ENCODE assay signal across 10 mouse cellular contexts in the genomic region with DNA sequence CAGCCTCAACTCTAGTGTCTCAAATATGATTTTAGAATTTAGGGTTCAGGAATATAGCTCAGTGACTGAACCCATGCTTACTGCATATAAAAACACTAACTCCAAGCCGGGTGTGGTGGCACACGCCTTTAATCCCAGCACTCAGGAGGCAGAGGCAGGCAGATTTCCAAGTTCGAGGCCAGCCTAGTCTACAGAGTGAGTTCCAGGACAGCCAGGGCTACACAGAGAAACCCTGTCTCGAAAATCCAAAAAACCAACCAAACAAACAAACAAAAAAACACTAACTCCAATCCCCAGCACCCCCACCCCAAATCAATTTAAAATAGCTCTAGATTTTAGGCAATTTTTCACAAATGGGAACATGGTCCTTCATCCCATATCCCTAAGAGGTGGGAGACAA. TPM values are rescaled to one million over a fixed set of nuclear protein-coding genes. Genes with fewer than 3 reads are reported as not detected.
DNase-seq lines count a peak whose midpoint lies in the region; ATAC-seq and TF ChIP-seq lines count a peak whose summit lies in the region.
"Not testable (repeated sequence)": the region's sequence is repeated elsewhere in the genome, so short reads cannot be mapped to it uniquely, and the experiment has no call there.
"Had no signal": no experiment of that assay in that cellular context is flagged by ENCODE, and none has a peak within 500 bp of the region (broad histone marks: within the 10 kb centered on the region; RNA-seq: fewer than 3 reads in every experiment).

No protein-coding gene starts in this region.

- H3K27ac ChIP-seq in MEL (ENCODE audit: control insufficient read depth, low read depth, low read length), result not testable (repeated sequence)
- H3K27ac ChIP-seq in forebrain, embryonic 15.5 days (replicated peaks), result peak overlapping the region; percentile 85; the same call in 1 of the 2 replicates
- 0 out of 2 replicates have a peak overlapping the region, but pooled peaks have one; percentile 98 for H3K27ac ChIP-seq in hindbrain, embryonic 10.5 days
- H3K27ac ChIP-seq in hindbrain, embryonic 15.5 days (replicated peaks), result 0 out of 2 replicates have a peak overlapping the region, but pooled peaks have one; percentile 83
- peak overlapping the region; percentile 82 for H3K27ac ChIP-seq in midbrain, embryonic 13.5 days

- not testable (repeated sequence) for ATAC-seq in forebrain, embryonic 15.5 days (replicated peaks); hindbrain, embryonic 15.5 days (ENCODE audit: low FRiP score, low read depth); midbrain, embryonic 13.5 days

- not testable (repeated sequence) for H3K9me3 ChIP-seq in MEL (replicated peaks; ENCODE audit: insufficient read depth, low read length); forebrain, embryonic 15.5 days; hindbrain, embryonic 10.5 days; hindbrain, embryonic 15.5 days; midbrain, embryonic 13.5 days

- not testable (repeated sequence) for H3ac ChIP-seq in myocyte (ENCODE audit: control insufficient read depth, insufficient read length)

- TF ChIP-seq RAD21 in MEL (IDR thresholded peaks at IDR 0.05; ENCODE audit: low read depth, low read length), result not testable (repeated sequence)

- TF ChIP-seq CTCF in MEL (IDR thresholded peaks at IDR 0.05 in 2 of 3, conservative IDR thresholded peaks at IDR 0.05 in 1 of 3; ENCODE audit: control insufficient read depth in 1 of 3, insufficient read depth in 1 of 3, low read depth in 2 of 3, low read length in 3 of 3, poor library complexity in 1 of 3, severe bottlenecking in 1 of 3), result not testable (repeated sequence)

- H3K79me2 ChIP-seq in MEL (ENCODE audit: control insufficient read depth, insufficient read depth, low read length, poor library complexity) (peaks cover 21% of the 10 kb centered on the region), myocyte (ENCODE audit: control insufficient read depth, insufficient read depth) (peaks cover 24% of the 10 kb centered on the region)

- H3K9ac ChIP-seq in MEL (ENCODE audit: control insufficient read depth, low read depth, low read length, poor library complexity, severe bottlenecking), result peak overlapping the region; percentile 30; the same call in 1 of the 2 replicates
- H3K9ac ChIP-seq in forebrain, embryonic 15.5 days (replicated peaks); hindbrain, embryonic 15.5 days; midbrain, embryonic 13.5 days (replicated peaks): not testable (repeated sequence)

- H3K27me3 ChIP-seq in MEL (ENCODE audit: control insufficient read depth in 1 of 2, insufficient read depth in 2 of 2, low read length in 2 of 2); forebrain, embryonic 15.5 days; hindbrain, embryonic 15.5 days; midbrain, embryonic 13.5 days; myocyte (ENCODE audit: control insufficient read depth, insufficient read depth, insufficient read length): not testable (repeated sequence)
- H3K27me3 ChIP-seq in hindbrain, embryonic 10.5 days (ENCODE audit: insufficient read depth, poor library complexity, severe bottlenecking), result peaks cover 37% of the 10 kb centered on the region; the same call in 1 of the 2 replicates

- not testable (repeated sequence) for DNase-seq in MEL (ENCODE audit: low read depth, low spot score); hindbrain, embryonic 10.5 days (ENCODE audit: low spot score)
- peak; percentile 71 for DNase-seq in cerebellum, adult 9-10 months

- peaks cover 3 to 21% of the 10 kb centered on the region in 2 experiments for H3K4me1 ChIP-seq in MEL (ENCODE audit: control insufficient read depth in 1 of 2, insufficient read depth in 2 of 2, low read length in 2 of 2)
- peaks cover 58% of the 10 kb centered on the region for H3K4me1 ChIP-seq in forebrain, embryonic 15.5 days
- H3K4me1 ChIP-seq in hindbrain, embryonic 10.5 days (replicated peaks), result peaks cover 70% of the 10 kb centered on the region
- peaks cover 48% of the 10 kb centered on the region for H3K4me1 ChIP-seq in hindbrain, embryonic 15.5 days (replicated peaks)
- peaks cover 60% of the 10 kb centered on the region for H3K4me1 ChIP-seq in midbrain, embryonic 13.5 days (replicated peaks)

- H3K36me3 ChIP-seq in MEL (ENCODE audit: control insufficient read depth in 1 of 2, insufficient read depth in 2 of 2, low read length in 2 of 2), result peaks cover 12 to 24% of the 10 kb centered on the region in 2 experiments
- peaks cover 33% of the 10 kb centered on the region for H3K36me3 ChIP-seq in forebrain, embryonic 15.5 days
- peaks cover 37% of the 10 kb centered on the region for H3K36me3 ChIP-seq in hindbrain, embryonic 10.5 days
- H3K36me3 ChIP-seq in hindbrain, embryonic 15.5 days, result peaks cover 30% of the 10 kb centered on the region
- peaks cover 30% of the 10 kb centered on the region for H3K36me3 ChIP-seq in midbrain, embryonic 13.5 days
- peaks cover 21% of the 10 kb centered on the region for H3K36me3 ChIP-seq in myocyte (ENCODE audit: control insufficient read depth, insufficient read depth)

- H3K4me2 ChIP-seq in forebrain, embryonic 15.5 days (replicated peaks); hindbrain, embryonic 15.5 days; midbrain, embryonic 13.5 days (replicated peaks): not testable (repeated sequence)
- H3K4me2 ChIP-seq in myocyte (ENCODE audit: low read depth), result peak overlapping the region; percentile 75

- 88% methylated on average over 4 of the region's 4 CpGs for WGBS in forebrain, embryonic 15.5 days
- 91% methylated on average over 4 of the region's 4 CpGs for WGBS in hindbrain, embryonic 10.5 days
- 89% methylated on average over 4 of the region's 4 CpGs for WGBS in hindbrain, embryonic 15.5 days
- 89% methylated on average over 4 of the region's 4 CpGs for WGBS in midbrain, embryonic 13.5 days

- TF ChIP-seq EP300 in MEL (IDR thresholded peaks at IDR 0.05; ENCODE audit: low read depth in 1 of 2, low read length in 2 of 2), result not testable (repeated sequence)

- not testable (repeated sequence) for TF ChIP-seq POLR2A in MEL (IDR thresholded peaks at IDR 0.05; ENCODE audit: control insufficient read depth in 1 of 2, insufficient read depth in 1 of 2, low read depth in 1 of 2, low read length in 2 of 2, poor library complexity in 1 of 2); myocyte (IDR thresholded peaks at IDR 0.05; ENCODE audit: insufficient read length, low read depth)

- H3K4me3 ChIP-seq in MEL (ENCODE audit: control insufficient read depth in 1 of 2, insufficient read depth in 1 of 2, low read depth in 2 of 2, low read length in 2 of 2); hindbrain, embryonic 10.5 days; hindbrain, embryonic 15.5 days; midbrain, embryonic 13.5 days (replicated peaks): not testable (repeated sequence)
- H3K4me3 ChIP-seq in forebrain, embryonic 15.5 days, result peak overlapping the region; percentile 79; the same call in 1 of the 2 replicates
- peak overlapping the region; percentile 98 for H3K4me3 ChIP-seq in myocyte

RNA-seq across cellular contexts. Expression of a gene that starts 1.2 kb away (rescaled TPM):
- 362 and 443 TPM in 2 replicates for total RNA-seq in MEL (2012; rRNA removed)
- polyA plus RNA-seq in MEL (2012; ENCODE audit: insufficient read depth in 1 of 2, insufficient read length in 2 of 2, low read depth in 1 of 2, low replicate concordance in 2 of 2, missing spikeins in 1 of 2) (1,000 to 10,000 TPM in 1 of 2 experiments, 100 to 1,000 TPM in 1; 843 to 1,325 TPM), myocyte (2012; fragmentation: generic; extraction: Trizol) (276 TPM)
- polyA plus RNA-seq in forebrain, embryonic 15.5 days (2015; fragmentation: Nextera tagmentation; extraction: Ambion mirVana), result 1,729 and 1,809 TPM in 2 replicates
- polyA plus RNA-seq in hindbrain, embryonic 10.5 days (2016; fragmentation: Nextera tagmentation; extraction: Ambion mirVana), result 2,665 and 2,802 TPM in 2 replicates
- 743 and 831 TPM in 2 replicates for polyA plus RNA-seq in hindbrain, embryonic 15.5 days (2015; fragmentation: Nextera tagmentation; extraction: Ambion mirVana)
- polyA plus RNA-seq in midbrain, embryonic 13.5 days (2015; fragmentation: Nextera tagmentation; extraction: Ambion mirVana), result 1,636 and 1,639 TPM in 2 replicates

RNA-seq across cellular contexts. Expression of a gene that starts 2.1 kb away (rescaled TPM):
- 2.1 and 2.3 TPM in 2 replicates for total RNA-seq in MEL (2012; rRNA removed)
- 1 to 10 TPM in 1 of 2 experiments, not detected in 1; 5.2 TPM for polyA plus RNA-seq in MEL (2012; ENCODE audit: insufficient read depth in 1 of 2, insufficient read length in 2 of 2, low read depth in 1 of 2, low replicate concordance in 2 of 2, missing spikeins in 1 of 2)
- polyA plus RNA-seq in forebrain, embryonic 15.5 days (2015; fragmentation: Nextera tagmentation; extraction: Ambion mirVana), result 5.6 and 7.0 TPM in 2 replicates
- polyA plus RNA-seq in hindbrain, embryonic 10.5 days (2016; fragmentation: Nextera tagmentation; extraction: Ambion mirVana), result 1.2 and 1.6 TPM in 2 replicates
- 7.3 and 8.4 TPM in 2 replicates for polyA plus RNA-seq in hindbrain, embryonic 15.5 days (2015; fragmentation: Nextera tagmentation; extraction: Ambion mirVana)
- 5.6 and 6.4 TPM in 2 replicates for polyA plus RNA-seq in midbrain, embryonic 13.5 days (2015; fragmentation: Nextera tagmentation; extraction: Ambion mirVana)
- 6.1 TPM for polyA plus RNA-seq in myocyte (2012; fragmentation: generic; extraction: Trizol)

RNA-seq across cellular contexts. Expression of a gene that starts 8.0 kb away (rescaled TPM):
- 49.7 and 57.2 TPM in 2 replicates for total RNA-seq in MEL (2012; rRNA removed)
- polyA plus RNA-seq in MEL (2012; ENCODE audit: insufficient read depth in 1 of 2, insufficient read length in 2 of 2, low read depth in 1 of 2, low replicate concordance in 2 of 2, missing spikeins in 1 of 2) (10 to 100 TPM in 1 of 2 experiments, not detected in 1; 63.1 TPM), myocyte (2012; fragmentation: generic; extraction: Trizol) (139 TPM)
- 118 and 122 TPM in 2 replicates for polyA plus RNA-seq in forebrain, embryonic 15.5 days (2015; fragmentation: Nextera tagmentation; extraction: Ambion mirVana)
- polyA plus RNA-seq in hindbrain, embryonic 10.5 days (2016; fragmentation: Nextera tagmentation; extraction: Ambion mirVana), result 177 and 187 TPM in 2 replicates
- polyA plus RNA-seq in hindbrain, embryonic 15.5 days (2015; fragmentation: Nextera tagmentation; extraction: Ambion mirVana), result 120 and 123 TPM in 2 replicates
- 136 and 138 TPM in 2 replicates for polyA plus RNA-seq in midbrain, embryonic 13.5 days (2015; fragmentation: Nextera tagmentation; extraction: Ambion mirVana)

RNA-seq across cellular contexts. Expression of a gene that starts 13.0 kb away (rescaled TPM):
- total RNA-seq in MEL (2012; rRNA removed), result 0.03 and 0.04 TPM in 2 replicates
- polyA plus RNA-seq in MEL (2012; ENCODE audit: insufficient read depth in 1 of 2, insufficient read length in 2 of 2, low read depth in 1 of 2, low replicate concordance in 2 of 2, missing spikeins in 1 of 2) (under 1 TPM in 1 of 2 experiments, not detected in 1; 0.46 TPM), myocyte (2012; fragmentation: generic; extraction: Trizol) (1.2 TPM)
- 2.9 and 3.0 TPM in 2 replicates for polyA plus RNA-seq in forebrain, embryonic 15.5 days (2015; fragmentation: Nextera tagmentation; extraction: Ambion mirVana)
- polyA plus RNA-seq in hindbrain, embryonic 10.5 days (2016; fragmentation: Nextera tagmentation; extraction: Ambion mirVana), result 0.12 and 0.33 TPM in 2 replicates
- 4.0 and 4.9 TPM in 2 replicates for polyA plus RNA-seq in hindbrain, embryonic 15.5 days (2015; fragmentation: Nextera tagmentation; extraction: Ambion mirVana)
- polyA plus RNA-seq in midbrain, embryonic 13.5 days (2015; fragmentation: Nextera tagmentation; extraction: Ambion mirVana), result 2.8 and 3.3 TPM in 2 replicates
- polyA plus RNA-seq: heart, embryonic 15.5 days had no signal

RNA-seq across cellular contexts. Expression of a gene that starts 14.1 kb away (rescaled TPM):
- total RNA-seq in MEL (2012; rRNA removed), result 0.23 TPM in 2 replicates
- polyA plus RNA-seq in MEL (2012; ENCODE audit: insufficient read depth in 1 of 2, insufficient read length in 2 of 2, low read depth in 1 of 2, low replicate concordance in 2 of 2, missing spikeins in 1 of 2) (under 1 TPM in 1 of 2 experiments, not detected in 1; 0.93 TPM), myocyte (2012; fragmentation: generic; extraction: Trizol) (0.56 TPM)
- 0.11 and 0.15 TPM in 2 replicates for polyA plus RNA-seq in forebrain, embryonic 15.5 days (2015; fragmentation: Nextera tagmentation; extraction: Ambion mirVana)
- polyA plus RNA-seq in hindbrain, embryonic 10.5 days (2016; fragmentation: Nextera tagmentation; extraction: Ambion mirVana), result 0.06 and 0.34 TPM in 2 replicates
- 0.21 and 0.26 TPM in 2 replicates for polyA plus RNA-seq in hindbrain, embryonic 15.5 days (2015; fragmentation: Nextera tagmentation; extraction: Ambion mirVana)
- 0.08 and 0.14 TPM in 2 replicates for polyA plus RNA-seq in midbrain, embryonic 13.5 days (2015; fragmentation: Nextera tagmentation; extraction: Ambion mirVana)
- polyA plus RNA-seq: hindbrain, postnatal 0 days; inflammation-experienced regulatory T-cells, adult 6 months had no signal
